Mouse (Mus musculus) spleen, adult 12 weeks (tissue): Measurements from ENCODE around the gene Tns3.

Experiments used
- DNase-seq: peaks from one replicate; pipeline ENCODE4 v3.0.0; 2022; ENCODE audit warnings: low spot score

The Tns3 gene

DNA sequence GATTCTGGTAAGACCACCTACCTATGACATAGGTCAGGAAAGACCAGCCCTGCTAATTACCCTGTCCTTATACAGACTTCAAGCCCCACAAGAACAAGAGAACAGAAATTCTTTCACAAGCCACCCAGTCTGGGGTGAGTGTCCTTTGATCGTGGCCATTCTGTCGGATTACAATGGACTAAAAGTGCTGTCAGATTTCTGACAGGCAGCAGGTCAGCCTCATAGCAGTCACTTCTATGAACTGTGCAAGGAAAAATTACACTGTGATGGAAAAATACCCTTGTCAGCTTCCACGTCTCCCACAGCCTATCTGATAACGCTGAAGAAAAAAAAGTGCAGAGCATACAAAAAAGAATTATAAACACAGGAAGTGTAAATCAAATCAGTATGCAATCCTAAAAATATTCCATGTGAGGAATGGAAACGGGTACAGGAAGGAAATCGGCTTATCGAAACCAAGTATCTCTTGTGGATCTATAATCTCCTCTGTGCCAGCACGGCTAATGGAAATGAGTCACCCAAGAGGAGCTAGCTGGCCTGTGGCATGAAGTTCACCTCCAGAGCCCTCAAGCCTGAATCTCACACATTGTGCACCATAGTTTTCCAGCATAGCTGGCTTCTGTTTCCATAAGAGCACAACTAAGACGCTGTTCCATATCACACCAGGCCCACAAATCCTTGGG, 138.7 kb downstream of the Tns3 start:
- DNase-seq = no peak

DNA sequence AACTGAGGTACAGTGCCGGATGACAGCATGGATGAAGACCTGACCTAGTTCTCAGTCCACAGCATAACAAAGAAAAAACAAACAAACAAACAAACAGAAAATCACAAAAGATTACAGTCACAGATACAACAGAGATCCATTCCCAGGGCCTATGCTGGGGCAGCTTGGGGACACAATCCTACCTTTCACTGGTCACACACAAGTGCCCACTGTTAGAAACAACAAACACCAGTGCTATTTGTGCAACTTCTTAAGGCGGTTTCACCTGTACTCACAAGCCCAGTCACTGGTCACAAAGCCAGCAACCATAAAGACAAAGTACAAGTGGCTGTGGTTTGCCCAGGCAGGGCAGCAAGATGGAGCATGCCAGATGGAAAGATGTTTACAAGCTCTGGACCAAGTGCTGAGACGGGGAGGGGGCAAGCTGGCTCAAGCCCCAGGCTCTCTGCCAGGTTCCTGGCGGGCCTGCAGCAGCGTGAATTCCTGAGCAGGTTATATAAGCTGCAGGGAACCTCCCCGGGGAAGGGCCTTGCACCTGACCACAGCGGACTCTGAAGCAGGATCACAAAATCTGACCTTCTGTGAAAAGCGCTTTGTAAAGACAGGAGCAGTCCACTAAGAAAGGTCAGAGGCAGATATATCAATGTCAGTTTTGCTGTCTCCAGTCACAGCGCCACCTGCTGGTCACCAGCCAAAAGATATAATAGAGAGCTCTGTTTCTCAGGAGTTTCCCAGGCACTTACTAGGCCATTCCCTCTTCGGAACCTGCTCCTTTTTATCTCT, 140.8 kb downstream of the Tns3 start:
- peak; percentile 12 for DNase-seq

DNA sequence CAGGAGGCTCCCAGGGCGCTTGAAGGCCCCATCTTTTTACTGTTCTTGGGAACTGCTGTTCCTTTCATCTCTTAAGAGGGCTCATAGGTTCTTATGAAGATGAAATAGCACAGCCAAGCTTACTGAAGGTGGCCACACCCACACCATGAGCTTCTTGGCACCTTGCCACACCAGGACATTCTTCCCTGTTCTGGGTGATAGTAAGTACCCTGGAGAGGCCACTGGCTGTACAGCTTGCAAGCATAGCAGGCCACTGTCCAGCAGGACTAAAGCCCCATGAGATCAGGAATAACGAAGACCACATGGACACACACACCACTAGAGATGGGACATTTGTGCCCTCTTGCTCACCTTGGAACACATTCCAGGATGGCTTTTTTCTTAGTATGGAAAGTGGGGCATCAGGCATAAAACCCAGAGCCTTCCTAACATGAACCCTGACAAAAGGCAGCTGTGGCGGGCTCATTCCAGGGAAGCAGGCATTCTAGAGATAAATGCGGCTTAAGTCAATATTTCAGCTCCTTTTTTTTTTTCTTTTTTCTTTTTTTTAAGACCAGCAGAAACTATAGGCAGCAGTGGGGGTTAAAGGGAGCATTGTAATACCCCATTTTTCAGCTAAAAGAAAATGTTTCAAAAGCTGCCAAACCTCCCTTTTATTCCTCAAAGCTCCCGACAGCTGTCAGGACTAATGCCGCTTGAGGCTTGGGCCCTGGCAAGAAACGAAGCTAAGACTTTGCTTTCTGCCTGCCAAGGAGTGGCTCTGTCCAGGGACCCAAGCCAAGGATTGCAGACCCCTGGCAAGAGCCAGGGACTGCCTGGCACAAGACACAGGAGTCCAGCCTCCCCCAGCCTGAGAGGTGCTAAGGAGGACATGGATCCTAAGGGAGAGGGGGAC, 150.7 kb downstream of the Tns3 start:
- no peak for DNase-seq

DNA sequence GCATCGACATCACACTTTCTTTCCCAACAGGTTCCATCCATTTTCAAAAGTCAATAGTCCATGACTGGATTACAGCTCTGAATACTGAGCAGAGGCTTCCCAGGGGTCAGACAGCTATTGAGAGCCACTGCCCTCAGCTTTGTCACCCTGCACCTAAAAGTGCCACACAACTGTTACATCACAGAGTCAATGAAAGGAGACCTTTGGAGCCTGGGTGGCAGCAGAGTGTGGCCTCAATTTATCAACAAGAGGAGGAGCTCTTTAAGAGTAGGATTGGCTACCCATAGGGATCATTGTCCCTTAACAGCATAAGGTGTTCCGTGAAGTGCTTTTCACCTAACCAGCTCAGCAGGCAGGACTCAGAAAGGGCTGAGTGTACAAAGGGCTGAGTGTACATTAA, 154.0 kb downstream of the Tns3 start:
- DNase-seq = no peak

DNA sequence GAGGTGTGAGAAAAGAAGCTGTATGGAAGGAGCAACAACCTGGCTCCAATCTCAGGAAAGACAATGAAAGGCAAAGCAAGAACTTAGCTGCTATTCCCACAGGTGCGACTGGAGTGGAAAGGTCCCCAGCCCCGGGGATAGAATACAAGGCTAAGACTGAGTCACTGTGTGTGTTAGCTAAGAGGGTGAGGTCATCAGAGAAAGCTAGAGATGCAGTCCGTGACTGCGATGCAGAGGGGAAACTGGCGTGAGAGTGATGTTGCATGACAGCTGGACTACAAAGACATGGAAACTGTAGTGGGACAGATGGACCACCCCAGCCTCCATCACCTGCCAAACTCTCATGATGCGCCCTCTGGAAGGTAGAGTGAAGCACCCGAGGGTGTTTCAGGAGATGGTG, 154.7 kb downstream of the Tns3 start:
- no peak for DNase-seq

- DNase-seq = no peak
These were observed 160.6 kb downstream of the Tns3 start for GRCm38 (mm10) chr11:8503735-8504134.

- no peak for DNase-seq
These were observed 163.5 kb downstream of the Tns3 start for GRCm38 (mm10) chr11:8500855-8501254.

- no peak for DNase-seq
These were observed 167.2 kb downstream of the Tns3 start for GRCm38 (mm10) chr11:8497136-8497535.

DNA sequence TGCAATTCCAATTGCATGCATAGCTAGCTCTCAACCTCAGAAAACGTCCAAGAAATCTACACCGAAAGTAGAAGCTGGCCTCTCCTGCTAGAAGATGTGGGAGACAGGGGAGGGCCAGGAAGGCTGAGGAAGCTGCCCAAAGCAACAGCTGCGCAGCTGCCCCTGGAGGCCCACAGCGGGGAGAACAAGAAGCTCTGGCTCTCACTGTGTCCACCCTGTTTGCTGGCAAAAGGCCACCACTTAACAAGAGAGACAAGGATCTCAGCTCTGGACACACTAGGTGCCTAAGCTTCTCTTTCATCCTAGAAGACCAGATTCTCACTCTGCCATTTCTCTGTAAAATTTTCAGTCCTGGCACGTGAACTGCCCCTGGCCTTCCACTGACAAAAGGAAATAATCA, 167.6 kb downstream of the Tns3 start:
- DNase-seq = no peak

DNA sequence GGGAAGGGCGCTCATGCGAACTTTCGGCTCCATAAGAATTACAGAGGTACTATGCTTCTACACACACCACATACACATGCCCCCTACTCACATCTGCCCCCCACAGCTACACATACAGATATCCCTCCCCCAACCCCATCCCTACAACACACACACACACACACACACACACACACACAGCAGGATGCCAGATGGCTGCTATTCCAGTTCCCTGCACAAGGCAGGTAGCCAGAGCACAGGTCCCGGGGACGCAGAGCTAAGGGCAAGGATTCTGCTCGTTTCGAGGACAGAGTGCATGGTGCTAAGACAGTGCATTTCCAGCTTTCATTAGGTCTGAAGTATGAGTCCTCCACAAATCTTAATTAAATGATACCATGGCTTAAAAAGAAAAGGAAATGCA, 168.5 kb downstream of the Tns3 start:
- no peak for DNase-seq

DNA sequence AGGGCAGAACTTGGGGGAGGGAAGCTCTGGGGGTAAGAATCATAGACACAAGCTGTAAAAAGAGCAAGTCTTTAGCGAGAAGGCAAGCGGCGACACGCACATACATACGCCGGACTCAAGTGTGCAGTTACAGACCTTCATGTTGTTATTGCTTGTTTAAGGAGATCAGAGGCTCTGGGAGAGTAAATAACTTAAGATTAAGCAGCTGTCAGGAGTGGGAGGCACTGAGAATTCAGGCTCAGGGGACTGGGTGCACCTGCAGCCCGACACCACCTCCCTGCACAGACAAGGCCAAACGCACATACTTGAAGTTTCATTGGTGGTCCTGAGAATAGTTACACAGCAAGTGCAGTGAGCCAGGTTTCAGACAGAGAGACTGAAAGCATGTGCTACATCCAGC, 169.3 kb downstream of the Tns3 start:
- no peak for DNase-seq

DNA sequence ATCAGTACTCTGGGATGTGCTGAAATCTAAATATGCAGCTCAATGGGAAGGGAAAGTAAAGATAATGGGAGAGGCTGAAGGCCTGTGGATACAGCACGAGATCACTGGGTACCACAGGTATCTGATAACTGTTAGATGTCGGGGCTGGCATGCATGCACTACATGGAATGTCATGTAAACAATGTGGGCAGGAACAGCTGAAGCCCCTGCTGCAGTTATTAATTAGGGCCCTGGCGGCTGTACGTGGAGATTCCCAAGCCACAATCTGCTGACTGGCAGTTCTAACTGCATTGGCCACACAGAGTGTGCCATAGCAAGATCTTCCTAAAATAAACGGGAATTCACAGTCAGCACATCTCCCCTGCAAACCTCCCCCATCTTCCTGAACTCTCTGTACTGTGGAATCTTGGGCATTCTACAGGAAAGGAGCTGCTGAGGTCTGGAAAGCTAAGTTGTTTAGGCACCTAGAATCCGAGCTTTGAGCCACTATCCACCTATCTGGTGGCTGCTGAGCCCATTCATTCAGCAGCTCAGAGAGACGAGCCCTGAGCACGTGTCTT, 170.3 kb downstream of the Tns3 start:
- no peak for DNase-seq

DNA sequence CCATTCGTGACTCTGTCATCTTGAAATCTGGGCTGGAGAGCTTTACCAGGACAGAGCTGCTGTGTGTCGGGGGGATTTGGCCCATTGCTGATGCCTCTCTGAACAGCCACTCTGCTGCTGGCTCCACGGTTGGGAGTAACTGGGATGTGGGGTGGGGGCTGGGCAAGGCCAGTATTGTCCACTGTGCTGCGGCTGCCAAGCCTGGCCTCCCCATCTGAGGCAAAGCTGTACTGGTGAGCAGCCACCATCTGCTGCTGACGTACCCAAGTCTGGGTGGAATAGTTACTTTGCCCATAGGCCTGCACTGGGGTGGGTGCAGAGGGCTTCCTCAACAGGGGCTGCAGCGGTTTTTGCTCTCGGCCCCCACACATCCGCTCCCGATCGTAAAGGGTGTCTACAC, 172.0 kb downstream of the Tns3 start:
- DNase-seq = no peak

DNA sequence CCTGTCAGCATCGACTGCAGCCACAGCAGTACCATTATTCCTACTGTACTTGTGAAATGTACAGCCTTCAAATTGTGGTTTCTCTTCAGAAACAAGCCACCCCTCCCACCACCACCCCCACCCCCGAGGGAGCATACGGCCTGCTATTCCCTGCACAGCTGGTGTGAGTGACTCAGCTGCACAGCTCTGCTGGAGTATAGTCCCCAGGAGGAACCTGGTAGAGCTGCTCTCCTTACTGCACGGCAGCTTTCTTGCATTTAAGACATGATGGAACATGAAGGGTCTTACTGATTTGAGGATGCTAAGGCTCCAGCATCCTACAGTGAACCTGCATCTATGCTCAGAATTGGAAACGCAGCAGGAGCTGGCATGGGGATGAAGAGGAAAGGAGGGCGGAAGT, 176.1 kb downstream of the Tns3 start:
- no peak for DNase-seq

GRCm38 (mm10) chr11:8486552-8486951, 177.8 kb downstream of the Tns3 start:
- no peak for DNase-seq

- DNase-seq = no peak
These were observed 179.8 kb downstream of the Tns3 start for GRCm38 (mm10) chr11:8484538-8484937.

- no peak for DNase-seq
These were observed 181.6 kb downstream of the Tns3 start for GRCm38 (mm10) chr11:8482721-8483120.

GRCm38 (mm10) chr11:8481962-8482361, 182.4 kb downstream of the Tns3 start:
- no peak for DNase-seq

- DNase-seq = no peak
These were observed 182.8 kb downstream of the Tns3 start for GRCm38 (mm10) chr11:8481529-8481928.

GRCm38 (mm10) chr11:8479858-8480257, 184.5 kb downstream of the Tns3 start:
- no peak for DNase-seq

DNA sequence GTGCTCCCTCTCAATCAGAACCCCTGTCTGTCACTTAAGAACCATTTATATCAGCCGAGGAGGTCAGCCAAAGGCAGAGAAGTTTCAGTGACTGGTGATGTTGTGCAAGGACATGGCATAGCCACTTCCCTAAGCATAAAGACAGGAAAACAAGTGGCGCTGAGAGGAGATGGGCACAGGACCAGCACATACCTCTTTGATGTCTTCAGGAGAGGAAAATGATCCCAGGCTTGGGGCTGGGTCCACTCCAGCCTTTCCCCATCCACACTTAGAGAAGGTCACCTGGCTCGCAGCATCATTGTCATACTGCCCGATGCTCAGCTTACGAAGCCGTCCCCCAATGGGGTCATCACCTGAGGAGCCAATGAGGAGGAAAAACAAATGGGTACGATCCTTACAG, 185.0 kb downstream of the Tns3 start:
- DNase-seq = no peak

GRCm38 (mm10) chr11:8473616-8474015, 190.7 kb downstream of the Tns3 start:
- DNase-seq = no peak
